Mouse (Mus musculus): ENCODE data around the gene Irak2. TPM values are rescaled to one million over a fixed set of nuclear protein-coding genes. Genes with fewer than 3 reads are reported as not detected.

The Irak2 gene
- polyA plus RNA-seq, 1 experiment = 15.2 TPM

GRCm38 (mm10) chr6:113686551-113687125 is 48.4 kb downstream of the Irak2 start:
- TF ChIP-seq GATA1 (IDR thresholded peaks at IDR 0.05; ENCODE audit: low read length) (no peak), TAL1 (IDR thresholded peaks at IDR 0.05; ENCODE audit: low read length) (no peak)
- Histone ChIP-seq H3K9me3 (ENCODE audit: control insufficient read depth, low read length) (no peaks in the 10 kb centered on the region), H3K36me3 (ENCODE audit: control insufficient read depth) (peaks cover 46% of the 10 kb centered on the region), H3K27me3 (ENCODE audit: control insufficient read depth) (no peaks in the 10 kb centered on the region), H3K4me3 (replicated peaks) (no peak overlapping the region), H3K4me1 (ENCODE audit: control insufficient read depth) (peaks cover 58% of the 10 kb centered on the region)

GRCm38 (mm10) chr6:113690008-113690399 is 51.7 kb downstream of the Irak2 start:
- peak overlapping the region; percentile 71 for H3K4me3 ChIP-seq (replicated peaks)
- no peak for TF ChIP-seq TAL1 (IDR thresholded peaks at IDR 0.05; ENCODE audit: low read length)
- no peak for TF ChIP-seq GATA1 (IDR thresholded peaks at IDR 0.05; ENCODE audit: low read length)
- H3K36me3 ChIP-seq (ENCODE audit: control insufficient read depth) = peaks cover 66% of the 10 kb centered on the region

GRCm38 (mm10) chr6:113690400-113691083 is 52.3 kb downstream of the Irak2 start:
- Histone ChIP-seq H3K9me3 (ENCODE audit: control insufficient read depth, low read length) (no peaks in the 10 kb centered on the region), H3K4me1 (ENCODE audit: control insufficient read depth) (peaks cover 84% of the 10 kb centered on the region), H3K36me3 (ENCODE audit: control insufficient read depth) (peaks cover 70% of the 10 kb centered on the region), H3K4me3 (replicated peaks) (peak overlapping the region; percentile 71), H3K27me3 (ENCODE audit: control insufficient read depth) (no peaks in the 10 kb centered on the region)
- peak; percentile 73 for TF ChIP-seq TAL1 (IDR thresholded peaks at IDR 0.05; ENCODE audit: low read length)
- peak; percentile 87 for TF ChIP-seq GATA1 (IDR thresholded peaks at IDR 0.05; ENCODE audit: low read length)

More at GRCm38 (mm10) chr6:113690008-113690399, 51.7 kb downstream of the Irak2 start:
- no peaks in the 10 kb centered on the region for H3K27me3 ChIP-seq (ENCODE audit: control insufficient read depth)
- H3K9me3 ChIP-seq (ENCODE audit: control insufficient read depth, low read length) = no peaks in the 10 kb centered on the region
- H3K4me1 ChIP-seq (ENCODE audit: control insufficient read depth) = peaks cover 84% of the 10 kb centered on the region

GRCm38 (mm10) chr6:113691084-113691462 is 52.8 kb downstream of the Irak2 start:
- Histone ChIP-seq H3K36me3 (ENCODE audit: control insufficient read depth) (peaks cover 75% of the 10 kb centered on the region), H3K27me3 (ENCODE audit: control insufficient read depth) (no peaks in the 10 kb centered on the region), H3K4me1 (ENCODE audit: control insufficient read depth) (peaks cover 85% of the 10 kb centered on the region), H3K4me3 (replicated peaks) (peak overlapping the region; percentile 71), H3K9me3 (ENCODE audit: control insufficient read depth, low read length) (no peaks in the 10 kb centered on the region)
- TF ChIP-seq TAL1 (IDR thresholded peaks at IDR 0.05; ENCODE audit: low read length) = no peak
- no peak for TF ChIP-seq GATA1 (IDR thresholded peaks at IDR 0.05; ENCODE audit: low read length)

- TF ChIP-seq TAL1 (IDR thresholded peaks at IDR 0.05; ENCODE audit: low read length) = no peak
- Histone ChIP-seq H3K9me3 (ENCODE audit: control insufficient read depth, low read length) (no peaks in the 10 kb centered on the region), H3K27me3 (ENCODE audit: control insufficient read depth) (no peaks in the 10 kb centered on the region), H3K36me3 (ENCODE audit: control insufficient read depth) (peaks cover 63% of the 10 kb centered on the region), H3K4me1 (ENCODE audit: control insufficient read depth) (peaks cover 83% of the 10 kb centered on the region), H3K4me3 (replicated peaks) (peak overlapping the region; percentile 71)
These were observed 54.4 kb downstream of the Irak2 start for GRCm38 (mm10) chr6:113692661-113693133.

- Histone ChIP-seq H3K27me3 (ENCODE audit: control insufficient read depth) (no peaks in the 10 kb centered on the region), H3K9me3 (ENCODE audit: control insufficient read depth, low read length) (no peaks in the 10 kb centered on the region), H3K4me3 (replicated peaks) (peak overlapping the region; percentile 71), H3K4me1 (ENCODE audit: control insufficient read depth) (peaks cover 83% of the 10 kb centered on the region), H3K36me3 (ENCODE audit: control insufficient read depth) (peaks cover 59% of the 10 kb centered on the region)
- no peak for TF ChIP-seq TAL1 (IDR thresholded peaks at IDR 0.05; ENCODE audit: low read length)
- no peak for TF ChIP-seq GATA1 (IDR thresholded peaks at IDR 0.05; ENCODE audit: low read length)
These were observed 55.1 kb downstream of the Irak2 start for GRCm38 (mm10) chr6:113693377-113693776.

- peak overlapping the region; percentile 73 for H3K4me3 ChIP-seq (replicated peaks)
- no peaks in the 10 kb centered on the region for H3K9me3 ChIP-seq (ENCODE audit: control insufficient read depth, low read length)
- H3K36me3 ChIP-seq (ENCODE audit: control insufficient read depth) = peaks cover 68% of the 10 kb centered on the region
- no peak for TF ChIP-seq TAL1 (IDR thresholded peaks at IDR 0.05; ENCODE audit: low read length)
- TF ChIP-seq GATA1 (IDR thresholded peaks at IDR 0.05; ENCODE audit: low read length) = no peak
- no peaks in the 10 kb centered on the region for H3K27me3 ChIP-seq (ENCODE audit: control insufficient read depth)
- peaks cover 84% of the 10 kb centered on the region for H3K4me1 ChIP-seq (ENCODE audit: control insufficient read depth)
These were observed 56.9 kb downstream of the Irak2 start for GRCm38 (mm10) chr6:113695203-113695602.

- TF ChIP-seq TAL1 (IDR thresholded peaks at IDR 0.05; ENCODE audit: low read length) (no peak), GATA1 (IDR thresholded peaks at IDR 0.05; ENCODE audit: low read length) (no peak)
- H3K4me1 ChIP-seq (ENCODE audit: control insufficient read depth) = peaks cover 83% of the 10 kb centered on the region
- peaks cover 73% of the 10 kb centered on the region for H3K36me3 ChIP-seq (ENCODE audit: control insufficient read depth)
- H3K27me3 ChIP-seq (ENCODE audit: control insufficient read depth) = no peaks in the 10 kb centered on the region
- H3K4me3 ChIP-seq (replicated peaks) = peak overlapping the region; percentile 73
- no peaks in the 10 kb centered on the region for H3K9me3 ChIP-seq (ENCODE audit: control insufficient read depth, low read length)
These were observed 57.6 kb downstream of the Irak2 start for GRCm38 (mm10) chr6:113695766-113696355.

GRCm38 (mm10) chr6:113696582-113697221 is 58.4 kb downstream of the Irak2 start, which contains the start of gene Tatdn2:
Gene Tatdn2, plus strand, starts transcription at chr6:113697050.
- H3K36me3 ChIP-seq (ENCODE audit: control insufficient read depth) = peaks cover 76% of the 10 kb centered on the region
- H3K4me3 ChIP-seq (replicated peaks) = peak within 1 kb of the TSS; percentile 73
- no peaks in the 10 kb centered on the region for H3K9me3 ChIP-seq (ENCODE audit: control insufficient read depth, low read length)
- H3K4me1 ChIP-seq (ENCODE audit: control insufficient read depth) = peaks cover 82% of the 10 kb centered on the region
- TF ChIP-seq GATA1 (IDR thresholded peaks at IDR 0.05; ENCODE audit: low read length) (no peak), TAL1 (IDR thresholded peaks at IDR 0.05; ENCODE audit: low read length) (no peak)
- no peaks in the 10 kb centered on the region for H3K27me3 ChIP-seq (ENCODE audit: control insufficient read depth)

Measured in erythroblast, embryonic 14.5 days (primary cell).